Mouse (Mus musculus): ENCODE data around the gene Rapgef1.
A peak's percentile ranks its signal among the peaks of the same experiment; 100 is the strongest.
"Not testable (repeated sequence)": the region's sequence is repeated elsewhere in the genome, so short reads cannot be mapped to it uniquely, and the experiment has no call there.

Gene Rapgef1

DNA sequence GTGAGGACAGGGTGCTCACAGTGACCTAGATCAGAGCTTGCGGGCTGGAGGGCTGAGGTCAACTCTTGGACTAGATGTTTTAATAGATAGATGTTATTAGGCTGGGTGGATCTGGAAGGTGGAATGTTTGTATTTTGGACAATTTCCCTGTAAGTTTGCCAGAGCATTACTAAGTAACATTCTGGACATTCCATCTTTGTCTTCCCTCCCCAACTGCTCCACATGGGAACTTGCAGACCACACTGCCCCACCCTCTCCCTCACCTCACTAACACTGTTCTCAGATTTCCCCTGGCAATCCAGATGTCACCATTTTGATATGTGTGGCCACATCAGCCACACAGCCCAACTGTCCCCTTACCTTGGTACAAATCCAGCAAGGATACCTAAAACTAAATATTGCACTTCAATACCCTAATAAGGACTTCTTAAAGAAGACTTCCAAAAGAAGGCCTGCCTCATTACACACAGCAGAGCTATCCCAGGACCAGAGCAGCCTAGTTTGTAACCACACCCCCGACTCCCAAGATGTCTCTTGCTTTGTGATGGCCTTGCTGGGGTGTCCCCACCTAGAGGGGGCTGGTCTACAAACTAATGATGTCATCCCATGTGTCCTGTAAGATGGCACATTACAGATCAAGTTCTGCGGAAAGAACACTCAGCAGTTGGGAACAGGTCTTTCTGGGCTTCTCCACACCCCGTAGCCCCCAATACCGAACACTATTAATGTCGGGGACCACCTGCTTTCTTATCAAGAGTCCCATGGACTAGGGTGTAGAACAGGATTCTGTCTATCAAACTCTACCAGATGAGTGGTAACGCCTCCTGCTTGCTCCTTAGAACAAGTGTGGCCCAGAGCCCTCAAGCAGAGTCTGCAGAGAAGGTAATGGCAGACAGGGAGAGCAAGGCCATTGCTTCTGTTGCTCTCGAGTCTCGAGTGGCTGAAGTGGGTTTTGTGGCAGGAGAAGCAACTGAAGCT is 83.9 kb downstream of the Rapgef1 start:
- no peak for DNase-seq (ENCODE audit: low spot score in 2 of 2)

DNA sequence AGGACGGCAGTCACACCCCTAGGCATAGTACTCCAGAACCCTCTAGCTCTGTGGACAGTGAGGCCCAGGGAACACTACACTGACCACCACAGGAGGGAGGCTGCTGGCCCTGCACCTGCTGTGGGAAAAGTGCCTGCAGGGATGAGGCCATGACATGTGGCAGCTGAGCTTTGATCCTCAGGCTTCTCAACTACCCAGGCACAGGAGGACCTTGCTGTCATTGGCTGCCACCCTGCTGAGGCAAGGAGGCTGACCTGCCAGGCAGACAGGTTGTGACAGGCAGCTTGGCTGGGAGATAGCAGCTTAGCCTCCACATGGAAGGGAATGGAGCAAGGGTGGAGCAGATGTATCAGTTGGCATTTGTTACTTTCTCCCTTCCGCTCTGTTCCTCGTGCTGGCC is 86.0 kb downstream of the Rapgef1 start:
- no peak for DNase-seq (ENCODE audit: low spot score in 2 of 2)

- no peak for DNase-seq (ENCODE audit: low spot score in 2 of 2)
Measured at GRCm38 (mm10) chr2:29706726-29707620, 87.5 kb downstream of the Rapgef1 start.

DNA sequence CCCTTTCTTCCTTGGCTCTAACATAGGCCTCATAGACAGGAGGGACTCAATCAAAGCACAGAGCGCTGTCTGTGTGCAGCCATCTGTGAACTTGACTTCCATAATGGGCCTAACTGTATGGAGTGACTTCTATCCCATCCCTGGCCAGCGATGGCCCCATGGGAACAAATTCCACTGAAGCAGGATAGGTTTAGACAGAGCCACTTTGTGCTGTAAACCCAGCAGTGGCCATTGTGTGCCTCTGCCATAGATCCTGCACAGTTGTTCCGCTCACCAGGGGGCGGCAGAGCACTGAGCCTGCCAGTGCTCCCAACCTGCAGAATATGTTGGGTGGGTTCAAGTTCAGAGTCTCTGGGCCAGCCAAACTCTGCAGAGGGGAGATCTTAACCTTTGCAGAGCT is 88.2 kb downstream of the Rapgef1 start:
- DNase-seq (ENCODE audit: low spot score in 2 of 2), result no peak

DNA sequence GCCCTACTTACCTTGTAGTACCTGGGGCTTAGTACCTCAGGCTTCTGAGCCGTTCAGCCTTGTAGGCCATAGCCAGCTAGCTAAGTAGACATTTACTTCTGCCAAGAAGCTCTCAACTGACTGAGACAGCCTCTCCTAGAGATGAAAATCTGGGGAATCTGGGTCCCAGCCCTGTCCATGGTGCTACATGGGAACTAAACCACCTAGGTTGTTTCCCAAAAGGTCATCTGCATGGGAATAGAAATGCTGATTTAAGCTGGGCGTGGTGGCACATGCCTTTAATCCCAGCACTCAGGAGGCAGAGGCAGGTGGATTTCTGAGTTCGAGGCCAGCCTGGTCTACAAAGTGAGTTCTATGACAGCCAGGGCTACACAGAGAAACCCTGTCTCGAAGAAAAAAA is 88.7 kb downstream of the Rapgef1 start:
- not testable (repeated sequence) for DNase-seq (ENCODE audit: low spot score in 2 of 2)

DNA sequence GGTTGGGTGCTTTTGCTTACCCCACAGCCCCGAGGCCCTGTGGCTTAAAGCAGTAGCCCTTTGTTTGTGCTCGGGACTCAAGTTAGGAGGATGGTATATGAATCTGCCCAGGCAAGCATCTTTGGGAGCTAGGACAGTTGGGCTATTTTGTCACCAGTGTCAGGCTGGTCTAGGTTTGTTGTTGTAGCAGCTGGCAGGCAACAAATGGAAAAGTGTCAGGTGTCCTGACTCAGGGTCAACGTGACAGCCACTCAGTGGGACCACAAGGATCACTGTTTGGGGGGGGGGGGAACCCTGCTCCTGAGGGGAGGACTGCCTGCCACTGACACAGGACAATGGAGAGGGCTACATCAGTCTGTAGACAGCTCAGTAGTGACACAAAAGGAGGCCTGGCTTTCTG is 91.5 kb downstream of the Rapgef1 start:
- DNase-seq (ENCODE audit: low spot score in 2 of 2), result no peak

DNA sequence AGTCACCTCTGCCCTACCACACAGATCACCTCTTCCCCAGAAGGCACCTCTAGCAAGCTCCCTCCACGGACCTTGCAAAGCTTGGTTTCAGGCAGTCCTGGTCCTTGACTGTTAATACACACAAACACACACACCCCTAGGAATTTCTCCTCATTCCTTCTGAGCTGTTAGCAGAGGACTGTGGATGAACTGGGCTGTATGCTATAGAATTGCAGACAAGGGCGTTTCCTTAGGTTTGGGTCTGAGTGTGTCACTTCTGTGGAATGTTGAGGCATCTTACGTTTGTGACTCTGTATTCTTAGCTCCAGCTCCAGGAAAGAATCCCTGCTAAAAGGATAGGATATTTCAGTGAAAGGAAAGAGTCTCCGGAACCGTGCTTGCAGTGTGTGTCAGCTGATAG is 92.4 kb downstream of the Rapgef1 start:
- DNase-seq (ENCODE audit: low spot score in 2 of 2), result no peak

DNA sequence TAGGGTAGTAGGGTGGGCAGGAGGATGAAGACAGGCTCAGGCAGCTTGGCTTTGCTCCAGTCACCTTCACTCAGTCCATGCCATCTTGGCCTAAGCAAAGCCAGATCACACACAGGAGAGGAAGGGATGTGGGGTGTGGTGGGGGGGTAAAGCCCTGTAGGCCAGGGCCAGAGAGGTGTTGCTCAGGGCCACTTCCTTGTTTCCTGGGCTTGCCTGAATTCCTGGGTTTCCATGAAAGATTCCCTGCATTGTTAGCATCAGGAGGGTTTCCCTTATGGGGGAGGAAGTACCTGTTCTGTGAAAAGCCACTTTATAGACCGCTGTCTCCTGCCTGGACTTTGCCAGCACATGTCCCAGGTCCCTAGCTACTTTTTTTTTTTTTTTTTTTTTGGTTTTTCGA is 94.0 kb downstream of the Rapgef1 start:
- DNase-seq (ENCODE audit: low spot score in 2 of 2), result no peak

GRCm38 (mm10) chr2:29714127-29714526 is 94.6 kb downstream of the Rapgef1 start:
- DNase-seq (ENCODE audit: low spot score in 2 of 2), result no peak

DNA sequence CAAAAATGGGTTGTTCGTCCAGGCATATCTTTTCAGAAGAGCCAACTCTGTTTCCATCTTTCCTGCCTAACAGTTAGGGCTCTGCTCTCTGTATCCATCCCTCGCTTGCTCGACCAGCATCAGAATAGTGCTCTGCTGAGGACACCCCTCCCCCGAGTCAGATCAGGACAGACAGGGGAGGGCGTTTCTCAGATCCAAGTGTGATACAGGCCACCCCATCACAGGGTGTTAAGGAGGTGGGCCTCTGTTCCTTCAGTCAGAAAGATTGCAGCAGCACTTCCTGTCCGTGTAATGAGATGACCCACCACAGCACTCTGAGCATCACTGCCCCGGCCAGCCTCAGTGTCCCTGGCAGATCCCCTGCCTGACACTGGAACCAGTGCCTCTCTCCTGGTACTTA is 96.6 kb downstream of the Rapgef1 start:
- no peak for DNase-seq (ENCODE audit: low spot score in 2 of 2)

GRCm38 (mm10) chr2:29716691-29717090 is 97.2 kb downstream of the Rapgef1 start:
- no peak for DNase-seq (ENCODE audit: low spot score in 2 of 2)

DNA sequence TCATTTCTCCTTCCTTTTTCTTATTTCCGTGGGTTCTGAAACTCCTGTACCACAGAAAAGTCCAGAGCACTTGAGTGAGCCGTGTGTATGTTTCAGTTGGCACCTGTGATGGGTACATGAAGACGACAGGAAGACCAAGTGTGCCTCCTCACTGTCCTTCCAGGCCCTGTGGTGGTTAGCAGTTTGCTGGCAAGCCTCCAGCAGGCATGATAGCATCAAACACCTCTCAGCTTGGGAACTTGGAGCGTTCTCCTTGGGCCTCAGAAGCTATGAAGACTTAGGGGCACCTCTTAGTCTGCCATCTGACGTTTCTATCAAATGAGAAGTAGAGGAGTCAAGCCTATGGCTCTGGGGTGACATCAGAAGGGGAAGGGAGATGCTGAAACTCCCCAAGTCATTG is 99.1 kb downstream of the Rapgef1 start:
- no peak for DNase-seq (ENCODE audit: low spot score in 2 of 2)

- no peak for DNase-seq (ENCODE audit: low spot score in 2 of 2)
Measured at GRCm38 (mm10) chr2:29723132-29723531, 103.6 kb downstream of the Rapgef1 start.

- no peak for DNase-seq (ENCODE audit: low spot score in 2 of 2)
Measured at GRCm38 (mm10) chr2:29724664-29725365, 105.3 kb downstream of the Rapgef1 start.

- DNase-seq (ENCODE audit: low spot score in 2 of 2), result no peak
Measured at GRCm38 (mm10) chr2:29729500-29729899, 110.0 kb downstream of the Rapgef1 start.

- DNase-seq (ENCODE audit: low spot score in 2 of 2), result peak in 1 of 2 experiments; percentile 40
Measured at GRCm38 (mm10) chr2:29731545-29731944, 112.0 kb downstream of the Rapgef1 start.

DNA sequence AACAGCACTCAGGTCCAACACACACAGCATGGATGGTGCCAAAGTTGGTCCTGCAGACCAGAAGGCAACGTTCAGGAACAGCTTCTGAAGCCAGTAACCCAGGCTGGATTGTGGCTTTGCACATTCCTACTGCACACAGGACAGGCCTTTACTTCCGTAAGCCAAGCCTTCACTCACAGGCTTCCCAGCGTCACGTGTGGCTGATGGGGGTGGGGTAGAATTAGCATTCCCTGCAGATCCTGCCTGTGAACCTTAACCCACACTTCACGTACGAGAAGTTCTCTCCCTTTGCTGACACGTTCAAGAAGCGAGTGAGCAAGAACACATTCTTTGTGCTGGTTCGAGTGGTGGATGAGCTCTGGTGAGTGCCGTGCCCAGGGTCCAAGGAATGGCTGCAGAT is 113.0 kb downstream of the Rapgef1 start:
- no peak for DNase-seq (ENCODE audit: low spot score in 2 of 2)

DNA sequence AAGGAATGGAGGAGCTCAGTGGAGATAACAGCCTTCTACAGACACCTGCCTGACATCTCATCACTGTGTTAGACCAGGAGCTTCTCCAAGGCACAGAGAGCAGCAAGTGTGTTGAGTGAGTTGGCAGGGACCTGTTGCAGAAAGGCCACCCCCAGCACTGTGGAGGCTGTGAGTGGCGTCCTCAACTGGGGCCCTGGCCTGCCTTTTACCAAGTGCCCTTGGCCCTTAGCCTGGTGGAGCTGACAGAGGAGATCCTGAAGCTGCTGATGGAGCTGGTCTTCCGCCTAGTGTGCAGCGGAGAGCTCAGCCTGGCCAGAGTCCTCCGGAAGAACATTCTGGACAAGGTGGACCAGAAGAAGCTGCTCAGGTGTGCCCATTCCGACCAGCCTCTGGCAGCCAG is 113.8 kb downstream of the Rapgef1 start:
- no peak for DNase-seq (ENCODE audit: low spot score in 2 of 2)

GRCm38 (mm10) chr2:29735708-29736107 is 116.2 kb downstream of the Rapgef1 start:
- no peak for DNase-seq (ENCODE audit: low spot score in 2 of 2)

- no peak for DNase-seq (ENCODE audit: low spot score in 2 of 2)
Measured at GRCm38 (mm10) chr2:29737209-29737925, 117.8 kb downstream of the Rapgef1 start.

DNA sequence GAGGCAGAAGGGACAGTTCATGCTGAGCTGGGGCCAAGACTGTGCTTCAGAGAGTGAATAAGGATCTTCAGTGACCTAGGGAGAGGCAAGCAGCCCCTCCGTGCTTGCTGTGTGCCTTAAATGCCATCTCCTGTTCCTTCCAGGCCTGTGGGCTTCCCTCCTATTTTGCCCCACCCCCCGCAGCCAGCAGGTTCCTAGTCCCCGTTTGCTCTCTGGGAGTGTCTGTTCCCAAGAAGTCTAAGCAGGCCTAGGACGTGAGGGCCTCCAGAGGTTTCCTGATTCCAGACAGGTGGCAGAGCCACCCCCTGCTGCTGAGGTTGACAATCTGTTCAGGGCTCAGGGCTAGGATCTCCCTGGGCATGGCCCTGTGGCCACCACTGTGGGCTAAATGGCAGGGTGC is 119.3 kb downstream of the Rapgef1 start:
- DNase-seq (ENCODE audit: low spot score in 2 of 2), result no peak
